Mouse (Mus musculus): ENCODE measurements at regions not wholly inside any gene's neighbourhood (a gene's known extent, or its start where the extent isn't known, plus 50 kb on each side); places are given as distances from the start of the nearest gene placed in this dataset.

DNA sequence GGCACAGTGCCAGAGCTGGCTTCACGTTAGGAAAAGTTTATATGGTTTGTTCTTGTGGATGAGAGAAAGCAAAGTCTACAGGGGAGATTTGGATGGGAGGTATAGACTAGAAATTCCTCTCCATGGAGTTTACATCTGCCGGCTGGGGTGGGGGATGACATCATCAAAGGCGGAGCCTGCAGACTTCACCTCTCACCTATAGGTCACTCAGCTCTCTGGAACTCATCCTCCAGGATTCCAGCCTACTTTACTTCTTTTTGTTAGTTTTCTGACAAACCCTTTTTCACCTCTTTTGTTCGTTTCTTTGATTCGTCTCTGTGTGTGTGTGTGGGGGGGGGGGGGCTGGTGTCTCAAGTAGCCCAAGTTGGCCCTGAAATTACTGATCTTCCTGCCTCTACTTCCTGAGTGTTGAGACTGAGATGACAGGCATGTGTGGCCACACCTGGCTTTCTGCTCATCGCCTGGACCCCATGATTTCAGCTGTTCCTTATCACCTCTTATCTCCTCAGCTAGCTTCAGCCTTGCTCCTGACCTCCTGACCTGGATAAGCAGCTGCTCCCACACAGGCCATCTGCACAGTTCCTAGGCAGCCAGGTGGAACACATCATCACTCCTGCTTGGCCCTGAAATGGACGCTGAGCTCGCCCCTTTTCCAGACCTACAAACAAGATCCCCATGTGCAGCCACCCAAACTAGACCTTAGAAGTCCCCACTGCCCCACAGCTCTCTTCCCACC is 504.5 kb downstream of the Zfp704 start:
- Histone ChIP-seq H3K4me3 (replicated peaks; ENCODE audit: control insufficient read depth, low read depth, low read length) (no peak overlapping the region), H3K27ac (ENCODE audit: control insufficient read depth, insufficient read depth, low read depth, low read length, poor library complexity) (no peak overlapping the region), H3K4me1 (ENCODE audit: control insufficient read depth, insufficient read depth, low read length) (peaks cover 2% of the 10 kb centered on the region; the same call in 1 of the 2 replicates)
- WGBS, result 69% methylated on average over 8 of the region's 8 CpGs
- TF ChIP-seq POLR2A (IDR thresholded peaks at IDR 0.05; ENCODE audit: borderline replicate concordance, control insufficient read depth, low read depth, low read length), result no peak
- no peak for TF ChIP-seq CTCF (IDR thresholded peaks at IDR 0.05; ENCODE audit: control insufficient read depth, insufficient read depth, low read length)

DNA sequence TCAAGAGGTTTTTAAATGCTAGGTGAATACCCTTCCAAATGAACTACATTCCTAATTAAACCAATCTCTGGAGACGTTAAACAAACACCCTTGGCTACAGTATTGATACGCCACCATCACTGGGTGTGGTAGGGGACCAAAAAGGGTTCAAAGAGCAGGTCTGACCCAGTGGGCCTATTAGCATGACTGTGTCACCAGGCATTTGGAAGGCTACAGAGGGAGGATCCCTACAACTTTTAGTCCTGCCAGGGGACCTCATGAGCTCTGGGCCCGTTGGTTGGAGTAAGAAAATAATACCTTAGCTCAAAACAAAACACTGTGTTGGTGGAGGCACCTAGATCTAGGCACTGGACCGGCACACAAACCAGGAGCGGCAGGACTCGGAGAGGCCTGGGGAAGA is 506.4 kb downstream of the Zfp704 start:
- Histone ChIP-seq H3K27ac (ENCODE audit: control insufficient read depth, insufficient read depth, low read depth, low read length, poor library complexity) (no peak overlapping the region), H3K4me3 (replicated peaks; ENCODE audit: control insufficient read depth, low read depth, low read length) (no peak overlapping the region), H3K4me1 (ENCODE audit: control insufficient read depth, insufficient read depth, low read length) (peaks cover 2% of the 10 kb centered on the region; the same call in 1 of the 2 replicates)
- TF ChIP-seq POLR2A (IDR thresholded peaks at IDR 0.05; ENCODE audit: borderline replicate concordance, control insufficient read depth, low read depth, low read length) (no peak), CTCF (IDR thresholded peaks at IDR 0.05; ENCODE audit: control insufficient read depth, insufficient read depth, low read length) (no peak)
- 81% methylated on average over 6 of the region's 6 CpGs for WGBS

DNA sequence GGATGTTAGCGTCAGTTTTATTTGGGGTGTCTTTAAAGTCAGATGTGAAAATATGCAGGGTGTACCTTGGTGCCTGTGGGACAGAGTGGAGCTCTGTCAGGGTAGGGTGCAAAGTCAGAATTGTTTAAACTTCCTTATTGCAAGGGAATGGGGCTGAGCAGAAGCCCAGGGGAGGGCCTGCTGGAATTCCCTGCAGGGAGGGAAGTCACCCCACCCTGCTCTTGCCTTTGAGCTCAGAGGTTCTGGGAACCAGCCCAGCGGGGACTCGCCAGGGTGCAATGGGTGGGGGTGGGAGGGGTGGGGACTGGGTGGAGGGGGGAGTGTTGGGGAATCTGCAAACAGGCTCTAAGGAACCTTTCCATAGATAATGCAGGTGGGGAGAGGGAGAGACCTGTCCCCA is 508.6 kb downstream of the Zfp704 start:
- Histone ChIP-seq H3K4me3 (replicated peaks; ENCODE audit: control insufficient read depth, low read depth, low read length) (no peak overlapping the region), H3K27ac (ENCODE audit: control insufficient read depth, insufficient read depth, low read depth, low read length, poor library complexity) (no peak overlapping the region), H3K4me1 (ENCODE audit: control insufficient read depth, insufficient read depth, low read length) (peaks cover 2% of the 10 kb centered on the region; the same call in 1 of the 2 replicates)
- 89% methylated on average over 3 of the region's 3 CpGs for WGBS
- TF ChIP-seq CTCF (IDR thresholded peaks at IDR 0.05; ENCODE audit: control insufficient read depth, insufficient read depth, low read length) (no peak), POLR2A (IDR thresholded peaks at IDR 0.05; ENCODE audit: borderline replicate concordance, control insufficient read depth, low read depth, low read length) (no peak)

- Histone ChIP-seq H3K27ac (ENCODE audit: control insufficient read depth, insufficient read depth, low read depth, low read length, poor library complexity) (no peak overlapping the region), H3K4me3 (replicated peaks; ENCODE audit: control insufficient read depth, low read depth, low read length) (no peak overlapping the region), H3K4me1 (ENCODE audit: control insufficient read depth, insufficient read depth, low read length) (peaks cover 2% of the 10 kb centered on the region; the same call in 1 of the 2 replicates)
- TF ChIP-seq POLR2A (IDR thresholded peaks at IDR 0.05; ENCODE audit: borderline replicate concordance, control insufficient read depth, low read depth, low read length) (no peak), CTCF (IDR thresholded peaks at IDR 0.05; ENCODE audit: control insufficient read depth, insufficient read depth, low read length) (no peak)
- WGBS, result 80% methylated on average over 8 of the region's 8 CpGs
Observed at GRCm38 (mm10) chr3:9100761-9101160, 509.1 kb downstream of the Zfp704 start.

GRCm38 (mm10) chr3:9098441-9098840 is 511.4 kb downstream of the Zfp704 start:
- H3K4me3 ChIP-seq (replicated peaks; ENCODE audit: control insufficient read depth, low read depth, low read length), result no peak overlapping the region
- WGBS, result 78% methylated on average over 10 of the region's 10 CpGs
- H3K4me1 ChIP-seq (ENCODE audit: control insufficient read depth, insufficient read depth, low read length), result no peaks in the 10 kb centered on the region

GRCm38 (mm10) chr3:9084134-9084533 is 525.8 kb downstream of the Zfp704 start:
- Histone ChIP-seq H3K27ac (ENCODE audit: control insufficient read depth, insufficient read depth, low read depth, low read length, poor library complexity) (no peak overlapping the region), H3K4me3 (replicated peaks; ENCODE audit: control insufficient read depth, low read depth, low read length) (no peak overlapping the region), H3K4me1 (ENCODE audit: control insufficient read depth, insufficient read depth, low read length) (no peaks in the 10 kb centered on the region)
- TF ChIP-seq POLR2A (IDR thresholded peaks at IDR 0.05; ENCODE audit: borderline replicate concordance, control insufficient read depth, low read depth, low read length), result no peak
- TF ChIP-seq CTCF (IDR thresholded peaks at IDR 0.05; ENCODE audit: control insufficient read depth, insufficient read depth, low read length), result no peak
- whole genome bisulfite sequencing, result 94% methylated on average over 5 of the region's 5 CpGs

More at GRCm38 (mm10) chr3:9098441-9098840, 511.4 kb downstream of the Zfp704 start:
- no peak for TF ChIP-seq CTCF (IDR thresholded peaks at IDR 0.05; ENCODE audit: control insufficient read depth, insufficient read depth, low read length)
- TF ChIP-seq POLR2A (IDR thresholded peaks at IDR 0.05; ENCODE audit: borderline replicate concordance, control insufficient read depth, low read depth, low read length), result no peak
- no peak overlapping the region for H3K27ac ChIP-seq (ENCODE audit: control insufficient read depth, insufficient read depth, low read depth, low read length, poor library complexity)

DNA sequence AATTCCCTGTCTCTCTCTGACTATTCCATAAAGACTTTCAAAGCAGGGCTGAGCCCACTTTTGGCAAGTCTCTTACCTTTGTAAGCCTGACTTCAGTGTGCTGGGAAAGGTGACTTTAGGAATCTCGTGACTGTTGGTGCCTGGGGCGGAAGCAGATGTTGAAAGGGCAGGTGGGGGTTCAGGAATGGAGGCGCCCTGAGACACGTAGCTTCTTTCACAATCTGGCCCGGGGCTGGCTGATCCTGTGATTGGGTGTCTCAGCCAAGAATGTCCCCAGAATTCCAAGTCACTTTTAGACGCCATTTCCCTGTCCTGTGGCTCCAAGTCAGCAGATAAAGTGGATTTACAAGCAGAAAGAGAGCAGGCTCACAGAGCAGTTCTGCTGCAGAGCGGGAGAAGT is 527.8 kb downstream of the Zfp704 start:
- Histone ChIP-seq H3K4me3 (replicated peaks; ENCODE audit: control insufficient read depth, low read depth, low read length) (no peak overlapping the region), H3K27ac (ENCODE audit: control insufficient read depth, insufficient read depth, low read depth, low read length, poor library complexity) (no peak overlapping the region), H3K4me1 (ENCODE audit: control insufficient read depth, insufficient read depth, low read length) (no peaks in the 10 kb centered on the region)
- 36% methylated on average over 7 of the region's 7 CpGs for WGBS
- TF ChIP-seq CTCF (IDR thresholded peaks at IDR 0.05; ENCODE audit: control insufficient read depth, insufficient read depth, low read length) (no peak), POLR2A (IDR thresholded peaks at IDR 0.05; ENCODE audit: borderline replicate concordance, control insufficient read depth, low read depth, low read length) (no peak)

GRCm38 (mm10) chr3:9078201-9078600 is 531.7 kb downstream of the Zfp704 start:
- H3K4me3 ChIP-seq (replicated peaks; ENCODE audit: control insufficient read depth, low read depth, low read length), result no peak overlapping the region
- no peaks in the 10 kb centered on the region for H3K4me1 ChIP-seq (ENCODE audit: control insufficient read depth, insufficient read depth, low read length)
- WGBS, result 76% methylated on average over 2 of the region's 2 CpGs
- H3K27ac ChIP-seq (ENCODE audit: control insufficient read depth, insufficient read depth, low read depth, low read length, poor library complexity), result no peak overlapping the region
- TF ChIP-seq POLR2A (IDR thresholded peaks at IDR 0.05; ENCODE audit: borderline replicate concordance, control insufficient read depth, low read depth, low read length) (no peak), CTCF (IDR thresholded peaks at IDR 0.05; ENCODE audit: control insufficient read depth, insufficient read depth, low read length) (no peak)
